Mouse (Mus musculus) mouse trophoblast stem cell (cell line): Measurements from ENCODE around the gene Nyap2.
"Not testable (repeated sequence)": the region's sequence is repeated elsewhere in the genome, so short reads cannot be mapped to it uniquely, and the experiment has no call there.

Experiments
- in situ Hi-C, 2 experiments: fragments of 300-500 bp; cut with MseI, MboI; formaldehyde crosslinking; loops; 2 replicates in 1 of 2; 3 replicates in 1 of 2; pipeline ENCODE4 v1.15.1; 2025

Nyap2 gene

GRCm38 (mm10) chr1:81179725-81180124 lies 103.0 kb downstream of the Nyap2 start:
- in situ Hi-C loops = no loop called here

- in situ Hi-C loops = no loop called here
These were observed 103.9 kb downstream of the Nyap2 start for GRCm38 (mm10) chr1:81180686-81181085.

- in situ Hi-C loops = no loop called here
These were observed 132.8 kb downstream of the Nyap2 start for GRCm38 (mm10) chr1:81209536-81209935.

- in situ Hi-C loops = no loop called here
These were observed 134.7 kb downstream of the Nyap2 start for GRCm38 (mm10) chr1:81211491-81211890.

- in situ Hi-C loops = no loop called here
These were observed 143.0 kb downstream of the Nyap2 start for GRCm38 (mm10) chr1:81219790-81220189.

- in situ Hi-C loops = no loop called here
These were observed 155.1 kb downstream of the Nyap2 start for GRCm38 (mm10) chr1:81231759-81232406.

- in situ Hi-C loops = not testable (repeated sequence)
These were observed 155.6 kb downstream of the Nyap2 start for GRCm38 (mm10) chr1:81232407-81232789.

GRCm38 (mm10) chr1:81248447-81249205 lies 171.9 kb downstream of the Nyap2 start:
- in situ Hi-C loops = no loop called here

GRCm38 (mm10) chr1:81250068-81250467 lies 173.3 kb downstream of the Nyap2 start:
- in situ Hi-C loops = no loop called here

GRCm38 (mm10) chr1:81266441-81266840 lies 189.7 kb downstream of the Nyap2 start:
- in situ Hi-C loops = no loop called here

- in situ Hi-C loops = no loop called here
These were observed 204.2 kb downstream of the Nyap2 start for GRCm38 (mm10) chr1:81280978-81281377.

- in situ Hi-C loops = no loop called here
These were observed 208.9 kb downstream of the Nyap2 start for GRCm38 (mm10) chr1:81285633-81286032.

GRCm38 (mm10) chr1:81287088-81287487 lies 210.3 kb downstream of the Nyap2 start:
- in situ Hi-C loops = no loop called here

- in situ Hi-C loops = loop anchor here (10.0 to 25.0 kb wide), 4 partner anchors 476 to 1162 kb away; partner anchors contain the start of gene Irs1 (in 1 of the 2)
These were observed 224.0 kb downstream of the Nyap2 start for GRCm38 (mm10) chr1:81300735-81301134.

- in situ Hi-C loops = loop anchor here (10.0 to 25.0 kb wide), 4 partner anchors 477 to 1161 kb away; partner anchors contain the start of gene Irs1 (in 1 of the 2)
These were observed 224.9 kb downstream of the Nyap2 start for GRCm38 (mm10) chr1:81301661-81302060.

GRCm38 (mm10) chr1:81303389-81303788 lies 226.6 kb downstream of the Nyap2 start:
- in situ Hi-C loops = loop anchor here (10.0 to 25.0 kb wide), 4 partner anchors 479 to 1159 kb away; partner anchors contain the start of gene Irs1 (in 1 of the 2)

GRCm38 (mm10) chr1:81307407-81307806 lies 230.7 kb downstream of the Nyap2 start:
- in situ Hi-C loops = loop anchor here (10.0 to 25.0 kb wide), 4 partner anchors 483 to 1155 kb away; partner anchors contain the start of gene Irs1 (in 1 of the 2)

- in situ Hi-C loops = loop anchor here (10.0 to 25.0 kb wide), 4 partner anchors 483 to 1154 kb away; partner anchors contain the start of gene Irs1 (in 1 of the 2)
These were observed 231.2 kb downstream of the Nyap2 start for GRCm38 (mm10) chr1:81307934-81308333.

GRCm38 (mm10) chr1:81310087-81310626 lies 233.4 kb downstream of the Nyap2 start:
- in situ Hi-C loops = loop anchor here (10.0 to 25.0 kb wide), 4 partner anchors 977 to 1152 kb away; partner anchors contain the start of gene Irs1 (in 2 of the 2)

GRCm38 (mm10) chr1:81316403-81316994 lies 239.7 kb downstream of the Nyap2 start:
- in situ Hi-C loops = loop anchor here (10.0 to 25.0 kb wide), 4 partner anchors 971 to 1146 kb away; partner anchors contain the start of gene Irs1 (in 2 of the 2)

GRCm38 (mm10) chr1:81316995-81317413 lies 240.3 kb downstream of the Nyap2 start:
- in situ Hi-C loops = loop anchor here (10.0 to 25.0 kb wide), 4 partner anchors 970 to 1145 kb away; partner anchors contain the start of gene Irs1 (in 2 of the 2)
